32 mouse cellular contexts compared by ENCODE assay signal in genomic region chr11:105144084-105144483, GRCm38 (mm10). TPM values are rescaled to one million over a fixed set of nuclear protein-coding genes. Genes with fewer than 3 reads are reported as not detected.
DNase-seq lines count a peak whose midpoint lies in the region; ATAC-seq and TF ChIP-seq lines count a peak whose summit lies in the region.
"Had no signal": no experiment of that assay in that cellular context is flagged by ENCODE, and none has a peak within 500 bp of the region (broad histone marks: within the 10 kb centered on the region; RNA-seq: fewer than 3 reads in every experiment).

No protein-coding gene starts in this region.

- H3K27ac ChIP-seq in liver, embryonic 14.5 days, result peak overlapping the region; percentile 66
- H3K27ac ChIP-seq in liver, postnatal 0 days (ENCODE audit: low read depth), result peak overlapping the region; percentile 55; the same call in 1 of the 2 replicates
- H3K27ac ChIP-seq in forebrain, embryonic 15.5 days (replicated peaks), result no peak overlapping the region
- H3K27ac ChIP-seq: forebrain, embryonic 12.5 days; heart, embryonic 15.5 days; hindbrain, embryonic 14.5 days; hindbrain, postnatal 0 days had no signal

- H3K27me3 ChIP-seq in liver, embryonic 14.5 days (ENCODE audit: control insufficient read depth, insufficient read depth, low read length), result no peaks in the 10 kb centered on the region
- no peaks in the 10 kb centered on the region for H3K27me3 ChIP-seq in liver, postnatal 0 days (ENCODE audit: insufficient read depth, low read length)
- H3K27me3 ChIP-seq in forebrain, embryonic 15.5 days, result no peaks in the 10 kb centered on the region
- H3K27me3 ChIP-seq: forebrain, embryonic 12.5 days; heart, embryonic 12.5 days; heart, embryonic 15.5 days had no signal

- peak overlapping the region; percentile 36; the same call in 1 of the 2 replicates for H3K9ac ChIP-seq in liver, embryonic 14.5 days (replicated peaks)
- H3K9ac ChIP-seq in liver, postnatal 0 days (replicated peaks), result no peak overlapping the region
- no peak overlapping the region for H3K9ac ChIP-seq in forebrain, embryonic 15.5 days (replicated peaks)
- H3K9ac ChIP-seq: forebrain, embryonic 12.5 days; heart, embryonic 12.5 days; heart, embryonic 15.5 days; hindbrain, embryonic 14.5 days had no signal

- no peak overlapping the region for H3K4me3 ChIP-seq in liver, embryonic 14.5 days (ENCODE audit: insufficient read depth in 1 of 2, low read depth in 2 of 2, low read length in 2 of 2)
- no peak overlapping the region for H3K4me3 ChIP-seq in liver, postnatal 0 days (ENCODE audit: low read depth, low read length)
- no peak overlapping the region for H3K4me3 ChIP-seq in forebrain, embryonic 15.5 days
- H3K4me3 ChIP-seq: forebrain, embryonic 12.5 days; heart, embryonic 12.5 days; heart, embryonic 15.5 days had no signal

- DNase-seq in liver, embryonic 14.5 days (ENCODE audit: low read depth in 3 of 3, low spot score in 3 of 3), result no peak
- DNase-seq in liver, postnatal 0 days, result no peak
- no peak for DNase-seq in urinary bladder, adult 18-20 months (ENCODE audit: low spot score in 2 of 2)
- DNase-seq: adrenal gland, postnatal 36 days; cerebellum, adult 18-20 months; cerebellum, adult 9-10 months; cerebellum, postnatal 14 days; gastrocnemius, postnatal 10 days; heart, adult 11 months; heart, postnatal 10 days had no signal

- peaks cover 26 to 29% of the 10 kb centered on the region in 2 experiments for H3K4me1 ChIP-seq in liver, embryonic 14.5 days (replicated peaks; ENCODE audit: control insufficient read depth in 2 of 2, insufficient read depth in 2 of 2, low read length in 1 of 2)
- peaks cover 13% of the 10 kb centered on the region for H3K4me1 ChIP-seq in liver, postnatal 0 days (ENCODE audit: insufficient read depth)
- no peaks in the 10 kb centered on the region for H3K4me1 ChIP-seq in forebrain, embryonic 15.5 days
- H3K4me1 ChIP-seq: forebrain, embryonic 12.5 days; heart, embryonic 12.5 days; heart, embryonic 15.5 days had no signal

- no peak for TF ChIP-seq CTCF in liver, embryonic 14.5 days (IDR thresholded peaks at IDR 0.05; ENCODE audit: low read depth)
- TF ChIP-seq CTCF in liver, postnatal 0 days (IDR thresholded peaks at IDR 0.05; ENCODE audit: low read depth), result no peak

- 40% methylated on average over 3 of the region's 3 CpGs for WGBS in liver, embryonic 14.5 days (ENCODE audit: insufficient replicate concordance)
- 64% methylated on average over 3 of the region's 3 CpGs for WGBS in liver, postnatal 0 days (ENCODE audit: insufficient replicate concordance)
- WGBS in forebrain, embryonic 15.5 days, result 90% methylated on average over 3 of the region's 3 CpGs

- TF ChIP-seq EP300 in liver, embryonic 14.5 days (IDR thresholded peaks at IDR 0.05; ENCODE audit: low read depth), result no peak
- no peak for TF ChIP-seq EP300 in liver, postnatal 0 days (IDR thresholded peaks at IDR 0.05; ENCODE audit: low read depth)

- H3K4me2 ChIP-seq in liver, embryonic 14.5 days (ENCODE audit: low read depth), result peak overlapping the region; percentile 27
- H3K4me2 ChIP-seq in liver, postnatal 0 days (ENCODE audit: low read depth, low read length), result no peak overlapping the region
- H3K4me2 ChIP-seq in forebrain, embryonic 15.5 days (replicated peaks), result no peak overlapping the region
- H3K4me2 ChIP-seq: forebrain, embryonic 12.5 days; heart, embryonic 12.5 days; heart, embryonic 15.5 days; hindbrain, embryonic 14.5 days had no signal

- no peaks in the 10 kb centered on the region for H3K9me3 ChIP-seq in liver, embryonic 14.5 days (ENCODE audit: control insufficient read depth, low read length)
- no peaks in the 10 kb centered on the region for H3K9me3 ChIP-seq in liver, postnatal 0 days (ENCODE audit: low read length)
- no peaks in the 10 kb centered on the region for H3K9me3 ChIP-seq in forebrain, embryonic 15.5 days
- H3K9me3 ChIP-seq: forebrain, embryonic 12.5 days; heart, embryonic 12.5 days; heart, embryonic 15.5 days had no signal

- H3K36me3 ChIP-seq in liver, embryonic 14.5 days (replicated peaks; ENCODE audit: control insufficient read depth, insufficient read depth, low read depth), result peaks cover 8% of the 10 kb centered on the region
- H3K36me3 ChIP-seq in liver, postnatal 0 days (replicated peaks; ENCODE audit: insufficient read depth, low read length), result peaks cover 11% of the 10 kb centered on the region
- H3K36me3 ChIP-seq in forebrain, embryonic 15.5 days, result peaks cover 19% of the 10 kb centered on the region

- peak; percentile 54; the same call in 1 of the 2 replicates for ATAC-seq in erythroblast, adult 5-6 weeks (replicated peaks; ENCODE audit: low FRiP score, poor library complexity, severe bottlenecking)
- ATAC-seq in erythroid progenitor cell, adult 5-6 weeks (replicated peaks; ENCODE audit: low FRiP score, poor library complexity, severe bottlenecking), result peak; percentile 40; the same call in 1 of the 2 replicates
- peak; percentile 73 for ATAC-seq in liver, embryonic 14.5 days (ENCODE audit: insufficient read depth)
- ATAC-seq in liver, postnatal 0 days, result peak; percentile 66
- ATAC-seq in forebrain, embryonic 15.5 days (replicated peaks), result no peak
- no peak for ATAC-seq in CD4-positive, CD25-positive, alpha-beta regulatory T cell, adult 4 months
- ATAC-seq: forebrain, embryonic 16.5 days; hindbrain, postnatal 0 days; inflammation-experienced regulatory T-cells, adult 6 months had no signal

RNA-seq across cellular contexts. Expression of gene Gm10842, which starts 2.6 kb away (rescaled TPM):
- not detected in 2 replicates for total RNA-seq in erythroblast, adult 5-6 weeks (2015; ENCODE audit: low replicate concordance)
- total RNA-seq in erythroblast, adult 5-6 weeks (2017; ENCODE audit: low replicate concordance), result not detected in 2 replicates
- not detected in 2 replicates for total RNA-seq in erythroid progenitor cell, adult 5-6 weeks (2015; ENCODE audit: low replicate concordance)
- total RNA-seq in erythroid progenitor cell, adult 5-6 weeks (2017; ENCODE audit: low replicate concordance), result not detected in 2 replicates
- not detected in 2 replicates for polyA plus RNA-seq in liver, embryonic 14.5 days (2012; rRNA removed)
- polyA plus RNA-seq in liver, embryonic 14.5 days (2014; fragmentation: Nextera tagmentation; extraction: Ambion mirVana), result not detected in 2 replicates
- not detected in 2 replicates for polyA plus RNA-seq in liver, postnatal 0 days (2015; fragmentation: Nextera tagmentation; extraction: Ambion mirVana)
- not detected in 2 replicates for polyA plus RNA-seq in forebrain, embryonic 15.5 days (2015; fragmentation: Nextera tagmentation; extraction: Ambion mirVana)
- polyA plus RNA-seq in CD4-positive, CD25-positive, alpha-beta regulatory T cell, adult 4 months (2017; shearing (Covaris generic)), result not detected
- total RNA-seq: adrenal gland, adult 18-20 months; adrenal gland, postnatal 10 days; adrenal gland, postnatal 36 days; ES-E14; gastrocnemius, adult 18-20 months; gastrocnemius, postnatal 10 days; gastrocnemius, postnatal 4 days; heart, adult 8-10 months; heart, postnatal 10 days; heart, postnatal 4 days; hindbrain, postnatal 0 days had no signal
- polyA plus RNA-seq: C2C12; embryonic facial prominence, embryonic 11.5 days; embryonic facial prominence, embryonic 14.5 days; forebrain, embryonic 12.5 days; forebrain, embryonic 16.5 days; heart, embryonic 12.5 days; heart, embryonic 15.5 days; hindbrain, embryonic 11.5 days; hindbrain, embryonic 14.5 days; hindbrain, postnatal 0 days; inflammation-experienced regulatory T-cells, adult 6 months had no signal

RNA-seq across cellular contexts. Expression of gene Mettl2, which starts 17.9 kb away (rescaled TPM):
- 6.3 and 6.5 TPM in 2 replicates for total RNA-seq in erythroblast, adult 5-6 weeks (2015; ENCODE audit: low replicate concordance)
- 4.7 and 5.3 TPM in 2 replicates for total RNA-seq in erythroblast, adult 5-6 weeks (2017; ENCODE audit: low replicate concordance)
- 2.9 TPM in 1 of 2 replicates, not detected in the other for total RNA-seq in erythroid progenitor cell, adult 5-6 weeks (2015; ENCODE audit: low replicate concordance)
- 1.7 and 7.1 TPM in 2 replicates for total RNA-seq in erythroid progenitor cell, adult 5-6 weeks (2017; ENCODE audit: low replicate concordance)
- polyA plus RNA-seq in liver, embryonic 14.5 days (2012; rRNA removed), result 12.0 and 16.6 TPM in 2 replicates
- 14.2 and 14.6 TPM in 2 replicates for polyA plus RNA-seq in liver, embryonic 14.5 days (2014; fragmentation: Nextera tagmentation; extraction: Ambion mirVana)
- polyA plus RNA-seq in liver, postnatal 0 days (2015; fragmentation: Nextera tagmentation; extraction: Ambion mirVana), result 7.7 and 9.3 TPM in 2 replicates
- polyA plus RNA-seq in forebrain, embryonic 15.5 days (2015; fragmentation: Nextera tagmentation; extraction: Ambion mirVana), result 30.6 and 34.7 TPM in 2 replicates
- 10 to 100 TPM; 17.6 to 20.1 TPM for polyA plus RNA-seq in CD4-positive, CD25-positive, alpha-beta regulatory T cell, adult 4 months (2017; shearing (Covaris generic))

RNA-seq across cellular contexts. Expression of gene Tlk2, which starts 34.5 kb away (rescaled TPM):
- total RNA-seq in erythroblast, adult 5-6 weeks (2015; ENCODE audit: low replicate concordance), result 27.2 and 36.3 TPM in 2 replicates
- 67.6 and 70.0 TPM in 2 replicates for total RNA-seq in erythroblast, adult 5-6 weeks (2017; ENCODE audit: low replicate concordance)
- 33.9 and 55.3 TPM in 2 replicates for total RNA-seq in erythroid progenitor cell, adult 5-6 weeks (2015; ENCODE audit: low replicate concordance)
- total RNA-seq in erythroid progenitor cell, adult 5-6 weeks (2017; ENCODE audit: low replicate concordance), result 67.9 and 85.7 TPM in 2 replicates
- polyA plus RNA-seq in liver, embryonic 14.5 days (2012; rRNA removed), result 12.0 and 16.3 TPM in 2 replicates
- polyA plus RNA-seq in liver, embryonic 14.5 days (2014; fragmentation: Nextera tagmentation; extraction: Ambion mirVana), result 10.2 and 10.6 TPM in 2 replicates
- polyA plus RNA-seq in liver, postnatal 0 days (2015; fragmentation: Nextera tagmentation; extraction: Ambion mirVana), result 5.3 and 6.4 TPM in 2 replicates
- polyA plus RNA-seq in forebrain, embryonic 15.5 days (2015; fragmentation: Nextera tagmentation; extraction: Ambion mirVana), result 18.6 TPM in 2 replicates
- polyA plus RNA-seq in CD4-positive, CD25-positive, alpha-beta regulatory T cell, adult 4 months (2017; shearing (Covaris generic)), result 10 to 100 TPM; 12.6 to 24.4 TPM

Comparison
In these comparisons a context has a peak if more than half of its experiments do, and no peak if none do; other contexts are left out.
1. ATAC-seq: peak in erythroblast, adult 5-6 weeks (single experiment), erythroid progenitor cell, adult 5-6 weeks (single experiment), liver, embryonic 14.5 days (single experiment) and liver, postnatal 0 days (single experiment); none in forebrain, embryonic 15.5 days (single experiment) and CD4-positive, CD25-positive, alpha-beta regulatory T cell, adult 4 months (single experiment).